Mouse (Mus musculus): ENCODE data around the gene Ppp1r2. TPM values are rescaled to one million over a fixed set of nuclear protein-coding genes. Genes with fewer than 3 reads are reported as not detected.

Ppp1r2 gene
- total and polyA plus RNA-seq, 2 experiments from 2014 or later: 83.5 to 125 TPM

- H3K36me3 ChIP-seq (replicated peaks; ENCODE audit: control insufficient read depth, insufficient read depth, low read length): no peaks in the 10 kb centered on the region
- DNase-seq (ENCODE audit: low spot score): no peak
- H3K27ac ChIP-seq (ENCODE audit: low read depth): peak overlapping the region; percentile 62
- H3K4me3 ChIP-seq (ENCODE audit: low read depth, low read length): no peak overlapping the region
- WGBS: 66% methylated on average over 2 of the region's 2 CpGs
- peaks cover 18% of the 10 kb centered on the region for H3K4me1 ChIP-seq (ENCODE audit: control insufficient read depth, insufficient read depth)
- H3K9ac ChIP-seq (replicated peaks; ENCODE audit: low read depth, low read length): no peak overlapping the region
- H3K27me3 ChIP-seq (ENCODE audit: control insufficient read depth, insufficient read depth, low read length): no peaks in the 10 kb centered on the region
- no peak overlapping the region for H3K4me2 ChIP-seq (ENCODE audit: low read depth, low read length)
- no peak for ATAC-seq (ENCODE audit: insufficient read depth, low read depth)
- H3K9me3 ChIP-seq (replicated peaks; ENCODE audit: control insufficient read depth, low read length): no peaks in the 10 kb centered on the region
- TF ChIP-seq EP300 (IDR thresholded peaks at IDR 0.05; ENCODE audit: low read depth) (no peak), CTCF (IDR thresholded peaks at IDR 0.05; ENCODE audit: low read depth) (no peak)
Observed at GRCm38 (mm10) chr16:31278081-31278480, 3.0 kb upstream of the Ppp1r2 start.

- Histone ChIP-seq H3K36me3 (replicated peaks; ENCODE audit: control insufficient read depth, insufficient read depth, low read length) (no peaks in the 10 kb centered on the region), H3K4me3 (ENCODE audit: low read depth, low read length) (no peak overlapping the region), H3K27ac (ENCODE audit: low read depth) (peak overlapping the region; percentile 98), H3K4me1 (ENCODE audit: control insufficient read depth, insufficient read depth) (peaks cover 22% of the 10 kb centered on the region), H3K4me2 (ENCODE audit: low read depth, low read length) (no peak overlapping the region), H3K9me3 (replicated peaks; ENCODE audit: control insufficient read depth, low read length) (no peaks in the 10 kb centered on the region), H3K27me3 (ENCODE audit: control insufficient read depth, insufficient read depth, low read length) (no peaks in the 10 kb centered on the region), H3K9ac (replicated peaks; ENCODE audit: low read depth, low read length) (no peak overlapping the region)
- WGBS: 56% methylated on average over 7 of the region's 7 CpGs
- TF ChIP-seq CTCF (IDR thresholded peaks at IDR 0.05; ENCODE audit: low read depth) (no peak), EP300 (IDR thresholded peaks at IDR 0.05; ENCODE audit: low read depth) (no peak)
- DNase-seq (ENCODE audit: low spot score) (no peak), ATAC-seq (ENCODE audit: insufficient read depth, low read depth) (no peak)
Observed at GRCm38 (mm10) chr16:31276962-31277361, 1.9 kb upstream of the Ppp1r2 start.

GRCm38 (mm10) chr16:31276539-31276938 is 1.5 kb upstream of the Ppp1r2 start:
- WGBS: 37% methylated on average over 7 of the region's 7 CpGs
- H3K4me2 ChIP-seq (ENCODE audit: low read depth, low read length): 0 out of 2 replicates have a peak overlapping the region, but pooled peaks have one; percentile 4
- no peak overlapping the region for H3K4me3 ChIP-seq (ENCODE audit: low read depth, low read length)
- no peak overlapping the region for H3K9ac ChIP-seq (replicated peaks; ENCODE audit: low read depth, low read length)
- no peaks in the 10 kb centered on the region for H3K36me3 ChIP-seq (replicated peaks; ENCODE audit: control insufficient read depth, insufficient read depth, low read length)
- H3K9me3 ChIP-seq (replicated peaks; ENCODE audit: control insufficient read depth, low read length): no peaks in the 10 kb centered on the region
- DNase-seq (ENCODE audit: low spot score) (peak; percentile 86), ATAC-seq (ENCODE audit: insufficient read depth, low read depth) (peak; percentile 45)
- peak overlapping the region; percentile 98 for H3K27ac ChIP-seq (ENCODE audit: low read depth)
- TF ChIP-seq EP300 (IDR thresholded peaks at IDR 0.05; ENCODE audit: low read depth) (peak; percentile 98), CTCF (IDR thresholded peaks at IDR 0.05; ENCODE audit: low read depth) (no peak)
- no peaks in the 10 kb centered on the region for H3K27me3 ChIP-seq (ENCODE audit: control insufficient read depth, insufficient read depth, low read length)
- H3K4me1 ChIP-seq (ENCODE audit: control insufficient read depth, insufficient read depth): peaks cover 22% of the 10 kb centered on the region

GRCm38 (mm10) chr16:31274084-31274483 is 993 bp downstream of the Ppp1r2 start:
- Histone ChIP-seq H3K4me1 (ENCODE audit: control insufficient read depth, insufficient read depth) (peaks cover 31% of the 10 kb centered on the region), H3K9ac (replicated peaks; ENCODE audit: low read depth, low read length) (peak overlapping the region; percentile 100), H3K9me3 (replicated peaks; ENCODE audit: control insufficient read depth, low read length) (no peaks in the 10 kb centered on the region), H3K27ac (ENCODE audit: low read depth) (peak overlapping the region; percentile 98), H3K36me3 (replicated peaks; ENCODE audit: control insufficient read depth, insufficient read depth, low read length) (no peaks in the 10 kb centered on the region), H3K27me3 (ENCODE audit: control insufficient read depth, insufficient read depth, low read length) (no peaks in the 10 kb centered on the region), H3K4me2 (ENCODE audit: low read depth, low read length) (peak overlapping the region; percentile 73), H3K4me3 (ENCODE audit: low read depth, low read length) (peak overlapping the region; percentile 99)
- DNase-seq (ENCODE audit: low spot score) (no peak), ATAC-seq (ENCODE audit: insufficient read depth, low read depth) (no peak)
- WGBS: 2% methylated on average over 6 of the region's 6 CpGs
- TF ChIP-seq CTCF (IDR thresholded peaks at IDR 0.05; ENCODE audit: low read depth) (no peak), EP300 (IDR thresholded peaks at IDR 0.05; ENCODE audit: low read depth) (no peak)

GRCm38 (mm10) chr16:31266692-31267091 is 8.4 kb downstream of the Ppp1r2 start:
- no peak for ATAC-seq (ENCODE audit: insufficient read depth, low read depth)
- WGBS: 75% methylated on average over 2 of the region's 2 CpGs
- TF ChIP-seq CTCF (IDR thresholded peaks at IDR 0.05; ENCODE audit: low read depth) (no peak), EP300 (IDR thresholded peaks at IDR 0.05; ENCODE audit: low read depth) (no peak)

GRCm38 (mm10) chr16:31256151-31256550 is 18.9 kb downstream of the Ppp1r2 start:
- WGBS: 93% methylated on average over 2 of the region's 2 CpGs
- Histone ChIP-seq H3K27me3 (ENCODE audit: control insufficient read depth, insufficient read depth, low read length) (no peaks in the 10 kb centered on the region), H3K9me3 (replicated peaks; ENCODE audit: control insufficient read depth, low read length) (no peaks in the 10 kb centered on the region), H3K9ac (replicated peaks; ENCODE audit: low read depth, low read length) (no peak overlapping the region), H3K4me1 (ENCODE audit: control insufficient read depth, insufficient read depth) (no peaks in the 10 kb centered on the region), H3K4me3 (ENCODE audit: low read depth, low read length) (no peak overlapping the region), H3K36me3 (replicated peaks; ENCODE audit: control insufficient read depth, insufficient read depth, low read length) (peaks cover 69% of the 10 kb centered on the region), H3K4me2 (ENCODE audit: low read depth, low read length) (no peak overlapping the region), H3K27ac (ENCODE audit: low read depth) (no peak overlapping the region)
- DNase-seq (ENCODE audit: low spot score): no peak
- TF ChIP-seq EP300 (IDR thresholded peaks at IDR 0.05; ENCODE audit: low read depth) (no peak), CTCF (IDR thresholded peaks at IDR 0.05; ENCODE audit: low read depth) (no peak)
- no peak for ATAC-seq (ENCODE audit: insufficient read depth, low read depth)

More at GRCm38 (mm10) chr16:31266692-31267091, 8.4 kb downstream of the Ppp1r2 start:
- no peak for DNase-seq (ENCODE audit: low spot score)
- Histone ChIP-seq H3K36me3 (replicated peaks; ENCODE audit: control insufficient read depth, insufficient read depth, low read length) (peaks cover 19% of the 10 kb centered on the region), H3K9me3 (replicated peaks; ENCODE audit: control insufficient read depth, low read length) (no peaks in the 10 kb centered on the region), H3K27me3 (ENCODE audit: control insufficient read depth, insufficient read depth, low read length) (no peaks in the 10 kb centered on the region), H3K4me2 (ENCODE audit: low read depth, low read length) (no peak overlapping the region), H3K27ac (ENCODE audit: low read depth) (no peak overlapping the region), H3K4me3 (ENCODE audit: low read depth, low read length) (no peak overlapping the region), H3K4me1 (ENCODE audit: control insufficient read depth, insufficient read depth) (peaks cover 9% of the 10 kb centered on the region; the same call in 1 of the 2 replicates), H3K9ac (replicated peaks; ENCODE audit: low read depth, low read length) (no peak overlapping the region)
